Mouse (Mus musculus) ES-E14 (cell line): ENCODE measurements around the gene Sbno2.

ENCODE experiments used
- HCFC1 ChIP-seq: IDR thresholded peaks from 2 replicates; pipeline ENCODE4 v1.6.1; 2012; ENCODE audit warnings: low read length, inconsistent platforms, borderline replicate concordance; ENCODE audit not compliant: insufficient read depth
- MAFK ChIP-seq: IDR thresholded peaks from 2 replicates; pipeline ENCODE4 v1.6.1; 2014; ENCODE audit warnings: mild to moderate bottlenecking, low read depth, low read length, inconsistent platforms; ENCODE audit not compliant: insufficient read depth
- ZNF384 ChIP-seq: IDR thresholded peaks from 2 replicates; pipeline ENCODE4 v1.6.1; 2012; ENCODE audit warnings: low read depth, low read length, inconsistent platforms

DNA sequence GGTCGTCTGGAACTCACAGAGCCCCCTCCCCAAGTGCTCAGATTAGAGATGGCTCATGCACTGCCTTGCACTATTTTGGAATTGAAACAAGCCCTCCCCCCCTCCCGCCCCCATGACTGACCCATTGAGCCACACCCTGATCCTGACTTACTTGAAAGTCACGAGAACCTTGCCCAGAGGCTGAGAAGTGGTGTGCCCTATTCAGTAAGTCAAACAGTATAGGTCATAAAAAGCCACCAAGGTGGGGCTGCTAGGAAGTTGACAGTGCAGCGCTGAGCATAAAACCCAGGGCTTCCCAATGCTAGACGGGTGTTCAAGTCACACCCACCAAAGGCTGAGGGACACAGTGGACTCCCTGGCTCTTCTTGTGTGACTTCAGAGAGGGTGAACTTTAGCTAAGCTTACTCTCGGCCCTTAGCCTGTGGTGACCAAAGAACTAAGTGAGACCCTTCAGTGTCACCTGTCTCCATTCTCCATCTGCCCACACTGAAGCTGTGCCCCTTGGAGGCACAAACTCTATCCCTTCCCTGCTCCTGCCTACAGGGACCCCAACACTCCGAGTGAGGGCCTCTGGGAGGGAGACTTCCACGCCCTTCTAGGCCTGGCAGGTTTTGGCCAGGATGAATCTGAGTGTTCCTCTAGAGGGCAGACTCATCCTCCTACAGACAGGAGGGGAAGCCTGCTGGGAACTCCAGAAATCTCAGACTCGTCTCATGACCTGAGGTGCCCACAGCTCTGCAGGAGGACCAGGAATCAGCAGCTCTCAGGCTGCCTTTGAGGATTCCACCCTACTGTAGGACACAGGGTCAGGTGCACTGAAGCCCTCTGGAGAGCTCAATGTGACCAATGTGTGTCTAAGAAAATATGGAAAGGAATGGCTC is 71.6 kb downstream of the Sbno2 start:
- TF ChIP-seq ZNF384 = no peak
- no peak for TF ChIP-seq MAFK
- no peak for TF ChIP-seq HCFC1
